Mouse (Mus musculus) erythroblast, embryonic 14.5 days (primary cell): ENCODE results near the gene Pusl1. TPM values are rescaled to one million over a fixed set of nuclear protein-coding genes. Genes with fewer than 3 reads are reported as not detected.

ENCODE experiments used
- H3K27me3 ChIP-seq: 2 replicates; pipeline ENCODE4 v1.6.1; 2012; ENCODE audit warnings: inconsistent platforms; ENCODE audit not compliant: control insufficient read depth
- H3K36me3 ChIP-seq: 2 replicates; pipeline ENCODE4 v1.6.1; 2012; ENCODE audit warnings: mild to moderate bottlenecking, inconsistent platforms; ENCODE audit not compliant: control insufficient read depth
- H3K4me1 ChIP-seq: 2 replicates; pipeline ENCODE4 v1.6.1; 2012; ENCODE audit warnings: inconsistent platforms; ENCODE audit not compliant: control insufficient read depth
- H3K4me3 ChIP-seq: replicated peaks from 2 replicates; pipeline ENCODE3; 2012; ENCODE audit warnings: moderate library complexity, mild to moderate bottlenecking, inconsistent platforms
- H3K9me3 ChIP-seq: 2 replicates; pipeline ENCODE4 v1.6.1; 2012; ENCODE audit warnings: low read length, inconsistent platforms, mixed read lengths; ENCODE audit not compliant: control insufficient read depth
- GATA1 ChIP-seq: IDR thresholded peaks from 2 replicates; pipeline ENCODE4 v1.6.1; 2012; ENCODE audit warnings: low read length, inconsistent platforms, mixed read lengths
- TAL1 ChIP-seq: IDR thresholded peaks from 3 replicates; pipeline ENCODE4 v1.6.1; 2012; ENCODE audit warnings: low read length, inconsistent platforms, mixed read lengths
- polyA plus RNA-seq: library from polyadenylated mRNA; stranded (reverse); fragments of >175 nt; gene quantifications from 2 replicates; pipeline ENCODE4 v1.2.3, GENCODE M21; 2012

Gene Pusl1
- polyA plus RNA-seq, 1 experiment = 2.1 TPM

GRCm38 (mm10) chr4:155901205-155901604, 9.6 kb upstream of the Pusl1 start:
- no peak for TF ChIP-seq TAL1
- no peak for TF ChIP-seq GATA1
- no peaks in the 10 kb centered on the region for H3K27me3 ChIP-seq
- no peak overlapping the region for H3K4me3 ChIP-seq
- H3K9me3 ChIP-seq = peaks cover 9% of the 10 kb centered on the region
- no peaks in the 10 kb centered on the region; the same call in 1 of the 2 replicates for H3K4me1 ChIP-seq
- H3K36me3 ChIP-seq = peaks cover 96% of the 10 kb centered on the region

- peaks cover 18% of the 10 kb centered on the region for H3K4me1 ChIP-seq
- H3K36me3 ChIP-seq = peaks cover 91% of the 10 kb centered on the region
- H3K4me3 ChIP-seq = no peak overlapping the region
- TF ChIP-seq GATA1 (no peak), TAL1 (no peak)
- H3K9me3 ChIP-seq = peaks cover 9% of the 10 kb centered on the region
- no peaks in the 10 kb centered on the region for H3K27me3 ChIP-seq
Observed at GRCm38 (mm10) chr4:155899355-155899754, 7.8 kb upstream of the Pusl1 start.

GRCm38 (mm10) chr4:155898318-155898717, 6.7 kb upstream of the Pusl1 start:
- Histone ChIP-seq H3K36me3 (peaks cover 82% of the 10 kb centered on the region), H3K4me3 (no peak overlapping the region), H3K27me3 (no peaks in the 10 kb centered on the region), H3K9me3 (peaks cover 9% of the 10 kb centered on the region), H3K4me1 (peaks cover 28% of the 10 kb centered on the region)
- no peak for TF ChIP-seq TAL1
- TF ChIP-seq GATA1 = no peak

DNA sequence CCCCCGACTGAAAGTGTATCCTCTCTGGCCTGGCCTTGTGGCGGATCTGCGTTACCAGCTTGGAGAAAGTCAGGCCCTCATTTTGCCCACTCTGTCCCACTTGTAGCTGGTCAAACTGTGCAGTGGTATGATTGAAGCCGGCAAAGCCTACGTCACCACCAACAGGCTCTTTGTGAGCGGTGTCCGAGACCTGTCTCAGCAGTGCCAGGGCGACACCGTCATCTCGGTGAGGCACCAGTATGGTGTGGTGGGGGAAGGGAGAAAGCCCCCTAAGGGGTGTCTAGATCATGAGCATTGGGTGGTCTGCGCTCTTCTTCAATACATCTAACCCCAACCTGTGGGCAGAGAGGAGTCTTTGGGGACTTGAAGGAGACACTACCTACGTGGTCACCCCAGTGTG, 4.9 kb upstream of the Pusl1 start:
- H3K4me3 ChIP-seq = no peak overlapping the region
- TF ChIP-seq GATA1 (no peak), TAL1 (no peak)
- no peaks in the 10 kb centered on the region for H3K27me3 ChIP-seq
- H3K36me3 ChIP-seq = peaks cover 66% of the 10 kb centered on the region
- peaks cover 9% of the 10 kb centered on the region for H3K9me3 ChIP-seq
- peaks cover 44% of the 10 kb centered on the region for H3K4me1 ChIP-seq

DNA sequence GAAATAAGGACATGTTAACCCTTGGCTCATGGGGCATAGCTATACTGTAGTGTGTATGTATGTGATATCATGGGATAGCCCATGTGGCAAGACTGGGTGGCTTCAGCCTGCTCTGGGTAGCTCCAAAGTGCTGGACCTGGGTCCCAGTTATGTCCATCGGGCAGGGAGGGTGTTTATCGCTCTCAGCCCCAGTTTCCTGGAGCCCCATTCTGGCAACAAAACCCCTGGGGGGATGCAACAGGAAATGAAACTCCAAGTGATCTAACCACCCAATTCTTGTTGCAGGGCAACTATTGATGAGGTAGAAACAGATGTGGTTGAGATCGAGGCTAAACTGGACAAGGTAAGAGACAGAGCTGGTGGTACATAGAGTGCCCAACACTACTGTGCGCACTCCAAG, 4.2 kb upstream of the Pusl1 start:
- H3K4me1 ChIP-seq = peaks cover 50% of the 10 kb centered on the region

DNA sequence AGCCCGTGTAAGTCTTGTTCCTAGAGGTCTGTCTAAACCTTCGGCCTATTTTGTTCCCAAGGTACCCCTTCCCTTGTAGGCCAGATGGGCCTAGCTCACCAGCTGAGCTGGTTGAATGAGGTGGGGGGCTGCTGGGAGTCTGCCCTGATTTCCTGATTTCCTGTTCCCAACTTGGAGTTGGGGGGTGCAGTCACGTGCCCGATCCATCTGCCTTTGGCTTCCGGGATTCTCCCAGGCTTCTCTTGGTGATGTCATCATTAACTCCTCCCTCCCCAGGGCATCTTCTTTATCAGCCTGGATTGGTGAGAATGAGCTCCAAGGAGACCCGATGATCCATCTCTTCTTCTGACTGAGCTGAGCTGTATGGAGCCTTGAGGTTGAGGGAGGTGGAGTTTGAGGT, 3.6 kb upstream of the Pusl1 start:
- peak overlapping the region; percentile 89 for H3K4me3 ChIP-seq
- peaks cover 54% of the 10 kb centered on the region for H3K36me3 ChIP-seq
- peaks cover 56% of the 10 kb centered on the region for H3K4me1 ChIP-seq

More for the DNA sequence above, 4.2 kb upstream of the Pusl1 start:
- TF ChIP-seq GATA1 (no peak), TAL1 (no peak)
- Histone ChIP-seq H3K9me3 (peaks cover 9% of the 10 kb centered on the region), H3K4me3 (no peak overlapping the region), H3K36me3 (peaks cover 60% of the 10 kb centered on the region), H3K27me3 (no peaks in the 10 kb centered on the region)

GRCm38 (mm10) chr4:155894311-155894881, 2.8 kb upstream of the Pusl1 start:
- peak overlapping the region; percentile 89 for H3K4me3 ChIP-seq
- peaks cover 58% of the 10 kb centered on the region for H3K4me1 ChIP-seq
- peaks cover 9% of the 10 kb centered on the region for H3K9me3 ChIP-seq
- H3K27me3 ChIP-seq = no peaks in the 10 kb centered on the region
- H3K36me3 ChIP-seq = peaks cover 53% of the 10 kb centered on the region
- TF ChIP-seq GATA1 = no peak
- no peak for TF ChIP-seq TAL1

More for the DNA sequence above, 3.6 kb upstream of the Pusl1 start:
- TF ChIP-seq GATA1 (no peak), TAL1 (no peak)
- Histone ChIP-seq H3K9me3 (peaks cover 9% of the 10 kb centered on the region), H3K27me3 (no peaks in the 10 kb centered on the region)

- peaks cover 9% of the 10 kb centered on the region for H3K9me3 ChIP-seq
- H3K36me3 ChIP-seq = peaks cover 53% of the 10 kb centered on the region
- peak overlapping the region; percentile 89 for H3K4me3 ChIP-seq
- TF ChIP-seq GATA1 = no peak
- no peak for TF ChIP-seq TAL1
- peaks cover 58% of the 10 kb centered on the region for H3K4me1 ChIP-seq
- no peaks in the 10 kb centered on the region for H3K27me3 ChIP-seq
Observed at GRCm38 (mm10) chr4:155893212-155893690, 1.7 kb upstream of the Pusl1 start.

DNA sequence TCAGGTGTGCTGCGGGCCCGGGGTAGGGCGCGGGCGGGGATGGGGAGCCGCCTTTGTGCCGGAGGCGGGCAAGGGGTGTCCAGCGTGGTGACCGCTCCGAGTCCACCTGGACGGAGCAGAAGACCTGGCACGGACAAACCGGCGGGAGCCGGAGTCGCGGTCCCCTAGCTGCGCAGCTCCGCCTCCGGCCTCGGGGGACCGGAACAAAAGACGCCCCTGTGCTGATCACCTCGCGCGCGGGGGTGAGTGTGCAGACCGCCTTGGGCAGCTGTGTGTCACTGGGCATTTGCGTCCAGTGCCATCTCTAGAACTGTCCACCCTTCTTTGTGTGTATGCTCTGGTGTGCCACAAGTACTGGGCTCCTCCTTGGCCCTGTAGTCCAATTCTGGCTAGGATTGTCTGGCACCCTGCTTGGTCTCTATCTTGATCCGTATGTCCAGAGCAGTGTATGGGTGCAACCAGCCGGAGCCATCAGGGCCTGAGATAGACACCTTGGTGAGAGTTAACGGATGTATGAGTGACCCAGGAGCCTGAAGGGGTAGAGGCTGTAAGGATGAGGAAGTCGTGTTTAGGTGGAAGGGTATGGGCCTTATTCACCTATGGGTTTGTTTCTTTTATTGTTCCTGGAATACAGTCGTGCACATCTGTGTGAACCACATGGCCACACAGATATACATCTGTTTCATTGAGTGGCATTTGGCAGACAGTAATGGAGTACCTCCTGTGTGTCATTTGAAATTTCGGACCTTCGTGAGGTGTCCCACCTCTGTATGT, 1.0 kb upstream of the Pusl1 start:
- peaks cover 58% of the 10 kb centered on the region for H3K4me1 ChIP-seq

More for the DNA sequence above, 1.0 kb upstream of the Pusl1 start:
- H3K27me3 ChIP-seq = no peaks in the 10 kb centered on the region
- peaks cover 6% of the 10 kb centered on the region for H3K9me3 ChIP-seq
- H3K4me3 ChIP-seq = peak overlapping the region; percentile 89
- TF ChIP-seq GATA1 (no peak), TAL1 (no peak; the same call in 2 of the 3 replicates)
- H3K36me3 ChIP-seq = peaks cover 55% of the 10 kb centered on the region
